Mouse (Mus musculus): Measurements from ENCODE around the gene Plxdc1. TPM values are rescaled to one million over a fixed set of nuclear protein-coding genes. Genes with fewer than 3 reads are reported as not detected.

The Plxdc1 gene
- total RNA-seq, 4 experiments from 2014 or later, result 41.2 to 46.2 (median 43.9) TPM

Small RNA genes lying within 50 kb of the gene (microRNA-seq; reads per million reads assigned to microRNA genes)
- 0 reads per million in 2 experiments for gene Gm22461
- gene Gm27597, result 0 reads per million in 2 experiments

Other genes starting within 250 kb of the Plxdc1 start
- gene Pip4k2b, start 241.7 kb downstream of the Plxdc1 start, total RNA-seq (2022), result 100 to 1,000 TPM; 109 to 123 (median 110) TPM
- 10 to 100 TPM; 17.0 to 20.6 (median 19.1) TPM for gene Cwc25, start 219.9 kb downstream of the Plxdc1 start, total RNA-seq (2022)
- gene 1700001P01Rik, start 210.5 kb downstream of the Plxdc1 start, total RNA-seq (2022), result 1 to 10 TPM in 1 of 4 experiments, under 1 TPM in 2, not detected in 1; 0.65 to 1.2 (median 0.84) TPM
- 100 to 1,000 TPM; 331 to 461 (median 392) TPM for gene Rpl23, start 204.0 kb downstream of the Plxdc1 start, total RNA-seq (2022)
- 100 to 1,000 TPM; 138 to 169 (median 155) TPM for gene Lasp1, start 187.4 kb downstream of the Plxdc1 start, total RNA-seq (2022)
- gene B230217C12Rik, start 145.7 kb downstream of the Plxdc1 start, total RNA-seq (2022), result 10 to 100 TPM; 73.0 to 83.2 (median 79.8) TPM
- 1 to 10 TPM; 2.1 to 3.2 (median 2.9) TPM for gene Fbxo47, start 102.3 kb downstream of the Plxdc1 start, total RNA-seq (2022)
- gene Arl5c, start 9.7 kb upstream of the Plxdc1 start, total RNA-seq (2022), result 1 to 10 TPM; 1.5 to 2.1 (median 1.7) TPM
- gene Cacnb1, start 36.6 kb upstream of the Plxdc1 start, total RNA-seq (2022), result 100 to 1,000 TPM; 127 to 142 (median 137) TPM
- 100 to 1,000 TPM; 564 to 674 (median 627) TPM for gene Rpl19, start 40.3 kb upstream of the Plxdc1 start, total RNA-seq (2022)
- 100 to 1,000 TPM in 1 of 4 experiments, 10 to 100 TPM in 3; 83.1 to 109 (median 94.1) TPM for gene Stac2, start 67.0 kb upstream of the Plxdc1 start, total RNA-seq (2022)
- gene Fbxl20, start 164.0 kb upstream of the Plxdc1 start, total RNA-seq (2022), result 10 to 100 TPM; 33.4 to 37.5 (median 34.9) TPM
- gene Med1, start 206.8 kb upstream of the Plxdc1 start, total RNA-seq (2022), result 10 to 100 TPM; 41.3 to 50.8 (median 46.0) TPM
- gene Cdk12, start 216.6 kb upstream of the Plxdc1 start, total RNA-seq (2022), result 10 to 100 TPM; 36.6 to 42.6 (median 39.3) TPM

Data from left cerebral cortex, adult 8-10 months (tissue).